Mouse (Mus musculus): ENCODE measurements around the gene Apoc4. TPM values are rescaled to one million over a fixed set of nuclear protein-coding genes. Genes with fewer than 3 reads are reported as not detected.

Gene Apoc4
- total RNA-seq, 2 experiments from 2014 or later: not detected

GRCm38 (mm10) chr7:19632275-19632674 is 49.0 kb downstream of the Apoc4 start:
- no peak for DNase-seq (ENCODE audit: low spot score in 2 of 2)

GRCm38 (mm10) chr7:19629361-19629734 is 51.9 kb downstream of the Apoc4 start, which contains the start of gene Relb:
TSS of gene Relb (minus strand) at chr7:19629438.
- DNase-seq (ENCODE audit: low spot score in 2 of 2): peak; percentile 91 to 93

DNA sequence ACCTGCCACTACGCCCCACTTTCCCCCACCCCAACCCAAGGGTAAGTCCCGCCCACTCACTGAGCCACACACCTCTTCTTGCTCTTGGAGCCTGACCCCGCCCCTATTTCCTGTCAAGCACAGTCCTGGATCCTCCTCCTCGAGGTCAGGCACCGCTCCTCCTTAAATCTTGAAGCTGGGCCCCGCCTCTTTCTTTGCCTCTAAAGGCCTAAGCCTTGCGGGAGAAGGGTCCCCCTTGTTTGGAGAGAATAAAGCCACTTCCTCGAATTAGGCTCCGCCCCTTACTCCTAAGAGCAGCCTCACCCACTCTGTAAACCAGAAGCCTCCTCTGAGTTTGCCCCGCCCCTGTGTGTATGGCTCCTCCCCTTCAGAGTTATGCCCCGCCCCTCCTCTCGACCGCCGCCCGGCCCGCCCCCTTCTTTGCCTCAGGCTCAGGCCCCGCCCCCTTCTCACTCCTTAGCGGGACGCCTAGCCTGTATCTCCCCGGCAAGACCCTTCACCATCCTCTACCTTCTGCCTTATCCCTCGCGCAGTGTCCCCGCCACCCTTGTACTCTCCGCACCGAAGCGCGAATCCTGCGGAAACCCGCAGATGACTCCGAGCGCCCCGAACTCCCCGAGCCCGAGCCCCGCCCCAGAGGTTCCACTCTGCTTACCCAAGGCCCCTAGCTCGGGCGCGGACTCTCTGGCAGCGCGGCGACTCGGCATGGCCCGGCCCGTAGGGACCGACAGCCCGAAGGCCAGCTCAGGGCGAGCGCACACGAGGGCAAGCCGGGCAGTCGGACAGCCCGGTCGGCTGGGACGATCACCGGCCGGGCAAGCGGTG is 52.5 kb downstream of the Apoc4 start:
- peak; percentile 82 to 86 for DNase-seq (ENCODE audit: low spot score in 2 of 2)

- DNase-seq (ENCODE audit: low spot score in 2 of 2): no peak
Measured at GRCm38 (mm10) chr7:19628192-19628535, 53.1 kb downstream of the Apoc4 start.

Other genes starting within 250 kb of the Apoc4 start
- gene Mark4, start 222.7 kb downstream of the Apoc4 start, total RNA-seq (2021): 10 to 100 TPM; 69.7 to 74.5 TPM
- under 1 TPM; 0.40 to 0.74 TPM for gene Exoc3l2, start 218.1 kb downstream of the Apoc4 start, total RNA-seq (2021)
- gene Bloc1s3, start 173.1 kb downstream of the Apoc4 start, total RNA-seq (2021): 1 to 10 TPM; 7.6 to 7.8 TPM
- 10 to 100 TPM; 18.7 to 21.1 TPM for gene Trappc6a, start 173.1 kb downstream of the Apoc4 start, total RNA-seq (2021)
- under 1 TPM; 0.72 to 0.94 TPM for gene Nkpd1, start 163.6 kb downstream of the Apoc4 start, total RNA-seq (2021)
- gene Ppp1r37, start 118.4 kb downstream of the Apoc4 start, total RNA-seq (2021): 100 to 1,000 TPM; 139 to 147 TPM
- 1 to 10 TPM; 2.0 to 2.7 TPM for gene Zfp296, start 104.2 kb downstream of the Apoc4 start, total RNA-seq (2021)
- 10 to 100 TPM; 51.0 to 53.7 TPM for gene Gemin7, start 103.9 kb downstream of the Apoc4 start, total RNA-seq (2021)
- 10 to 100 TPM; 70.4 to 87.0 TPM for gene Clasrp, start 77.0 kb downstream of the Apoc4 start, total RNA-seq (2021)
- gene Relb, start 52.0 kb downstream of the Apoc4 start, total RNA-seq (2021): 1 to 10 TPM; 7.5 to 8.1 TPM
- 100 to 1,000 TPM; 151 to 152 TPM for gene Clptm1, start 16.4 kb downstream of the Apoc4 start, total RNA-seq (2021)
- gene Apoc2, start 3.5 kb downstream of the Apoc4 start, total RNA-seq (2021): not detected
- not detected for gene Gm44805, start 56 bp downstream of the Apoc4 start, total RNA-seq (2021)
- gene Apoc1, start 11.2 kb upstream of the Apoc4 start, total RNA-seq (2021): 1 to 10 TPM; 3.9 to 5.3 TPM
- 1,000 to 10,000 TPM; 1,855 to 2,066 TPM for gene Apoe, start 17.7 kb upstream of the Apoc4 start, total RNA-seq (2021)
- gene Tomm40, start 34.0 kb upstream of the Apoc4 start, total RNA-seq (2021): 100 to 1,000 TPM; 116 to 122 TPM
- 1 to 10 TPM; 6.7 to 8.6 TPM for gene Nectin2, start 69.0 kb upstream of the Apoc4 start, total RNA-seq (2021)
- 10 to 100 TPM; 18.6 to 19.1 TPM for gene Bcam, start 89.5 kb upstream of the Apoc4 start, total RNA-seq (2021)
- not detected for gene Cblc, start 115.3 kb upstream of the Apoc4 start, total RNA-seq (2021)
- 1 to 10 TPM in 1 of 2 experiments, under 1 TPM in 1; 0.91 to 1.1 TPM for gene Bcl3, start 141.3 kb upstream of the Apoc4 start, total RNA-seq (2021)
- gene Gm19345, start 170.5 kb upstream of the Apoc4 start, total RNA-seq (2021): 1 to 10 TPM; 2.0 to 2.4 TPM
- gene Ceacam16, start 179.8 kb upstream of the Apoc4 start, total RNA-seq (2021): not detected
- not detected for gene Ceacam19, start 206.5 kb upstream of the Apoc4 start, total RNA-seq (2021)
- gene Pvr, start 239.7 kb upstream of the Apoc4 start, total RNA-seq (2021): 10 to 100 TPM; 13.0 to 15.7 TPM

Data from left cerebral cortex, adult 18-20 months (tissue).